Mouse (Mus musculus) MEL (cell line): Measurements from ENCODE around the gene Kcna7.
A peak's percentile ranks its signal among the peaks of the same experiment; 100 is the strongest.

Experiments
- ETS1 ChIP-seq: IDR thresholded peaks from 2 replicates; pipeline ENCODE4 v1.6.1; 2012; ENCODE audit warnings: low read depth, mild to moderate bottlenecking, inconsistent platforms, low read length, improper control_type of control experiment, moderate library complexity
- POLR2A ChIP-seq, 2 experiments: IDR thresholded peaks; 2 replicates each; pipeline ENCODE4 v1.6.1; 2011 to 2012; ENCODE audit warnings: low read length in 2 of 2, mild to moderate bottlenecking in 2 of 2, control low read depth in 1 of 2, improper control_type of control experiment in 1 of 2, low read depth in 1 of 2, moderate library complexity in 1 of 2; ENCODE audit not compliant: control insufficient read depth in 1 of 2, insufficient read depth in 1 of 2, poor library complexity in 1 of 2
- USF1 ChIP-seq: IDR thresholded peaks from 2 replicates; pipeline ENCODE4 v1.6.1; 2014; ENCODE audit warnings: low read depth, mild to moderate bottlenecking, inconsistent platforms, low read length, improper control_type of control experiment, moderate library complexity

- TF ChIP-seq USF1 (no peak), POLR2A (IDR thresholded peaks at IDR 0.05; ENCODE audit: control insufficient read depth in 1 of 2, insufficient read depth in 1 of 2, low read depth in 1 of 2, low read length in 2 of 2, poor library complexity in 1 of 2) (peak; percentile 37 to 46; a peak in 3 of 4 replicates), ETS1 (no peak)
Measured at GRCm38 (mm10) chr7:45370475-45371311, 34.8 kb upstream of the Kcna7 start, which contains the start of gene Lin7b.
